Mouse (Mus musculus) neural tube, embryonic 13.5 days (tissue): ENCODE results near the gene Gys1. TPM values are rescaled to one million over a fixed set of nuclear protein-coding genes. Genes with fewer than 3 reads are reported as not detected.
"Not testable (repeated sequence)": the region's sequence is repeated elsewhere in the genome, so short reads cannot be mapped to it uniquely, and the experiment has no call there.

ENCODE experiments used
- ATAC-seq: fragments of 200-750 bp; cut with Nextera tagmentation; 2 replicates; pipeline ENCODE4 v1.8.0; 2017; ENCODE audit warnings: low read depth, mild to moderate bottlenecking, moderate TSS enrichment, moderate library complexity
- H3K27ac ChIP-seq: fragments of 300-500 bp; sonication (generic); replicated peaks from 2 replicates; pipeline ENCODE4 v1.5.1; 2015; ENCODE audit warnings: moderate library complexity, mild to moderate bottlenecking, inconsistent platforms
- H3K27me3 ChIP-seq: fragments of 300-500 bp; sonication (generic); 2 replicates; pipeline ENCODE4 v1.6.1; 2015; ENCODE audit warnings: mild to moderate bottlenecking, inconsistent platforms
- H3K36me3 ChIP-seq: fragments of 300-500 bp; sonication (generic); 2 replicates; pipeline ENCODE4 v1.6.1; 2015; ENCODE audit warnings: mild to moderate bottlenecking, inconsistent platforms
- H3K4me1 ChIP-seq: fragments of 300-500 bp; sonication (generic); replicated peaks from 2 replicates; pipeline ENCODE4 v1.6.1; 2015; ENCODE audit warnings: inconsistent platforms
- H3K4me2 ChIP-seq: fragments of 300-500 bp; sonication (generic); 2 replicates; pipeline ENCODE4 v1.6.1; 2015; ENCODE audit warnings: inconsistent platforms, mild to moderate bottlenecking, moderate library complexity
- H3K4me3 ChIP-seq: fragments of 300-500 bp; sonication (generic); 2 replicates; pipeline ENCODE4 v1.5.1; 2015; ENCODE audit warnings: mild to moderate bottlenecking, inconsistent platforms
- H3K9ac ChIP-seq: fragments of 300-500 bp; sonication (generic); 2 replicates; pipeline ENCODE4 v1.6.1; 2015; ENCODE audit warnings: moderate library complexity, mild to moderate bottlenecking, inconsistent platforms
- H3K9me3 ChIP-seq: fragments of 300-500 bp; sonication (generic); 2 replicates; pipeline ENCODE4 v1.6.1; 2016; ENCODE audit warnings: inconsistent platforms
- WGBS: fragments of 180-500 bp; shearing (Covaris S2); methylation state at CpG from one replicate; pipeline ENCODE4 v1.1.7; 2015; 5-methylcytosine and 5-hydroxymethylcytosine counted together
- polyA plus RNA-seq: library from polyadenylated mRNA; unstranded; fragments of >200 nt; fragmentation: Nextera tagmentation; extraction: Ambion mirVana; gene quantifications from 2 replicates; pipeline ENCODE4 v1.2.1, GENCODE M21; 2015

Gene Gys1
- polyA plus RNA-seq, 1 experiment from 2014 or later: 21.5 TPM

- no peaks in the 10 kb centered on the region for H3K9me3 ChIP-seq
- no peaks in the 10 kb centered on the region for H3K4me1 ChIP-seq
- ATAC-seq: peak; percentile 49; the same call in 1 of the 2 replicates
- no peak overlapping the region for H3K4me3 ChIP-seq
- 52% methylated on average over 23 of the region's 23 CpGs for WGBS
- no peaks in the 10 kb centered on the region for H3K27me3 ChIP-seq
- H3K27ac ChIP-seq: no peak overlapping the region
- H3K9ac ChIP-seq: peak overlapping the region; percentile 0; the same call in 1 of the 2 replicates
- H3K4me2 ChIP-seq: no peak overlapping the region
- H3K36me3 ChIP-seq: peaks cover 59% of the 10 kb centered on the region
Measured at GRCm38 (mm10) chr7:45451344-45451982, 16.8 kb downstream of the Gys1 start.

- Histone ChIP-seq H3K27me3 (no peaks in the 10 kb centered on the region), H3K4me1 (peaks cover 20% of the 10 kb centered on the region), H3K4me3 (no peak overlapping the region), H3K36me3 (peaks cover 64% of the 10 kb centered on the region), H3K9me3 (no peaks in the 10 kb centered on the region), H3K9ac (peak overlapping the region; percentile 22; the same call in 1 of the 2 replicates), H3K4me2 (no peak overlapping the region), H3K27ac (no peak overlapping the region)
- WGBS: 89% methylated on average over 15 of the region's 15 CpGs
- no peak for ATAC-seq
Measured at GRCm38 (mm10) chr7:45454971-45455370, 20.3 kb downstream of the Gys1 start.

- Histone ChIP-seq H3K9ac (peak overlapping the region; percentile 90; the same call in 1 of the 2 replicates), H3K4me2 (0 out of 2 replicates have a peak overlapping the region, but pooled peaks have one; percentile 96), H3K9me3 (no peaks in the 10 kb centered on the region), H3K4me3 (no peak overlapping the region), H3K36me3 (peaks cover 62% of the 10 kb centered on the region), H3K27me3 (no peaks in the 10 kb centered on the region), H3K4me1 (peaks cover 32% of the 10 kb centered on the region), H3K27ac (no peak overlapping the region; the same call in 1 of the 2 replicates)
- no peak for ATAC-seq
- WGBS: 81% methylated on average over 13 of the region's 13 CpGs
Measured at GRCm38 (mm10) chr7:45455932-45456696, 21.5 kb downstream of the Gys1 start.

GRCm38 (mm10) chr7:45456721-45457203 lies 22.1 kb downstream of the Gys1 start:
- Histone ChIP-seq H3K36me3 (peaks cover 65% of the 10 kb centered on the region), H3K9me3 (no peaks in the 10 kb centered on the region), H3K27ac (peak overlapping the region; percentile 97), H3K4me1 (peaks cover 37% of the 10 kb centered on the region), H3K4me3 (peak overlapping the region; percentile 69), H3K27me3 (no peaks in the 10 kb centered on the region), H3K9ac (peak overlapping the region; percentile 90), H3K4me2 (peak overlapping the region; percentile 96)
- no peak for ATAC-seq
- WGBS: 49% methylated on average over 9 of the region's 9 CpGs

GRCm38 (mm10) chr7:45457204-45458060 lies 22.8 kb downstream of the Gys1 start:
- no peaks in the 10 kb centered on the region for H3K9me3 ChIP-seq
- no peak for ATAC-seq
- peak overlapping the region; percentile 96 for H3K4me2 ChIP-seq
- WGBS: 74% methylated on average over 10 of the region's 10 CpGs
- peak overlapping the region; percentile 97 for H3K27ac ChIP-seq
- H3K4me3 ChIP-seq: peak overlapping the region; percentile 69
- peak overlapping the region; percentile 90 for H3K9ac ChIP-seq
- H3K27me3 ChIP-seq: no peaks in the 10 kb centered on the region
- peaks cover 44% of the 10 kb centered on the region for H3K4me1 ChIP-seq
- H3K36me3 ChIP-seq: peaks cover 63% of the 10 kb centered on the region

GRCm38 (mm10) chr7:45458748-45459563 lies 24.3 kb downstream of the Gys1 start:
- under 1% methylated on average over 43 of the region's 43 CpGs for WGBS

GRCm38 (mm10) chr7:45459564-45460140 lies 25.0 kb downstream of the Gys1 start, which contains the start of gene Ftl1:
Ftl1 (minus strand) TSS chr7:45459884.
- ATAC-seq: peak; percentile 97

More at GRCm38 (mm10) chr7:45458748-45459563, 24.3 kb downstream of the Gys1 start:
- peak overlapping the region; percentile 90 for H3K9ac ChIP-seq
- peaks cover 67% of the 10 kb centered on the region for H3K36me3 ChIP-seq
- peak overlapping the region; percentile 69 for H3K4me3 ChIP-seq
- peak; percentile 84 for ATAC-seq
- H3K4me1 ChIP-seq: peaks cover 46% of the 10 kb centered on the region
- peak overlapping the region; percentile 96 for H3K4me2 ChIP-seq
- H3K9me3 ChIP-seq: no peaks in the 10 kb centered on the region
- peak overlapping the region; percentile 97 for H3K27ac ChIP-seq
- no peaks in the 10 kb centered on the region for H3K27me3 ChIP-seq

GRCm38 (mm10) chr7:45460377-45460776 lies 25.7 kb downstream of the Gys1 start:
- WGBS: 77% methylated on average over 7 of the region's 7 CpGs
- H3K4me2 ChIP-seq: peak overlapping the region; percentile 58
- peak; percentile 2; the same call in 1 of the 2 replicates for ATAC-seq
- peak overlapping the region; percentile 66 for H3K9ac ChIP-seq
- peaks cover 67% of the 10 kb centered on the region for H3K36me3 ChIP-seq
- peak overlapping the region; percentile 69 for H3K4me3 ChIP-seq
- H3K27me3 ChIP-seq: no peaks in the 10 kb centered on the region
- H3K27ac ChIP-seq: peak overlapping the region; percentile 97
- H3K4me1 ChIP-seq: peaks cover 57% of the 10 kb centered on the region
- no peaks in the 10 kb centered on the region for H3K9me3 ChIP-seq

More at GRCm38 (mm10) chr7:45459564-45460140, 25.0 kb downstream of the Gys1 start, which contains the start of gene Ftl1:
- Histone ChIP-seq H3K4me3 (peak within 1 kb of the TSS; percentile 69), H3K4me1 (peaks cover 49% of the 10 kb centered on the region), H3K4me2 (peak within 1 kb of the TSS; percentile 96), H3K27ac (peak within 1 kb of the TSS; percentile 97), H3K9ac (peak within 1 kb of the TSS; percentile 90), H3K36me3 (peaks cover 67% of the 10 kb centered on the region)
- under 1% methylated on average over 35 of the region's 37 CpGs for WGBS
- H3K9me3 ChIP-seq, H3K27me3 ChIP-seq: not testable (repeated sequence)

GRCm38 (mm10) chr7:45460860-45461314 lies 26.2 kb downstream of the Gys1 start:
- peak overlapping the region; percentile 69; the same call in 1 of the 2 replicates for H3K4me3 ChIP-seq
- peak overlapping the region; percentile 58 for H3K4me2 ChIP-seq
- peaks cover 65% of the 10 kb centered on the region for H3K36me3 ChIP-seq
- peaks cover 62% of the 10 kb centered on the region for H3K4me1 ChIP-seq
- peak overlapping the region; percentile 97 for H3K27ac ChIP-seq
- no peaks in the 10 kb centered on the region for H3K9me3 ChIP-seq
- 28% methylated on average over 13 of the region's 13 CpGs for WGBS
- peak overlapping the region; percentile 66 for H3K9ac ChIP-seq
- no peaks in the 10 kb centered on the region for H3K27me3 ChIP-seq
- ATAC-seq: no peak

- 26% methylated on average over 5 of the region's 5 CpGs for WGBS
- peak overlapping the region; percentile 97 for H3K27ac ChIP-seq
- peaks cover 66% of the 10 kb centered on the region for H3K4me1 ChIP-seq
- peak overlapping the region; percentile 66 for H3K9ac ChIP-seq
- no peaks in the 10 kb centered on the region for H3K27me3 ChIP-seq
- H3K36me3 ChIP-seq: peaks cover 61% of the 10 kb centered on the region
- no peaks in the 10 kb centered on the region for H3K9me3 ChIP-seq
- ATAC-seq: no peak
- H3K4me3 ChIP-seq: no peak overlapping the region
- H3K4me2 ChIP-seq: no peak overlapping the region
Measured at GRCm38 (mm10) chr7:45461326-45461725, 26.7 kb downstream of the Gys1 start.
